Mouse (Mus musculus): ENCODE data around the gene Gm29609. TPM values are rescaled to one million over a fixed set of nuclear protein-coding genes. Genes with fewer than 3 reads are reported as not detected.
A peak's percentile ranks its signal among the peaks of the same experiment; 100 is the strongest.

Gene Gm29609
- polyA plus RNA-seq, 1 experiment, result 3.9 TPM

- Histone ChIP-seq H3K27ac (ENCODE audit: insufficient read depth, low read length) (peak within 1 kb of the TSS; percentile 48), H3K4me1 (ENCODE audit: control insufficient read depth, insufficient read depth, low read length) (peaks cover 7% of the 10 kb centered on the region), H3K27me3 (ENCODE audit: control insufficient read depth, insufficient read depth, low read length) (no peaks in the 10 kb centered on the region), H3K4me3 (replicated peaks; ENCODE audit: insufficient read depth, low read depth, low read length) (peak within 1 kb of the TSS; percentile 81)
- DNase-seq, result peak; percentile 85 to 90
- WGBS, result under 1% methylated on average over 19 of the region's 19 CpGs
- TF ChIP-seq CTCF (IDR thresholded peaks at IDR 0.05; ENCODE audit: borderline replicate concordance, insufficient read depth, low read depth, low read length), result no peak
- peak; percentile 78; the same call in 1 of the 2 replicates for TF ChIP-seq POLR2A (IDR thresholded peaks at IDR 0.05; ENCODE audit: borderline replicate concordance, insufficient read depth, low read length)
These were observed 25.6 kb downstream of the Gm29609 start, which contains the start of gene Mpv17 for GRCm38 (mm10) chr5:31154152-31154553. Mpv17 (minus strand) TSS chr5:31154251.

GRCm38 (mm10) chr5:31153516-31154151 lies 26.1 kb downstream of the Gm29609 start:
- H3K4me1 ChIP-seq (ENCODE audit: control insufficient read depth, insufficient read depth, low read length), result peaks cover 7% of the 10 kb centered on the region
- 15% methylated on average over 6 of the region's 6 CpGs for WGBS
- DNase-seq, result no peak
- H3K27me3 ChIP-seq (ENCODE audit: control insufficient read depth, insufficient read depth, low read length), result no peaks in the 10 kb centered on the region
- peak overlapping the region; percentile 37 for H3K27ac ChIP-seq (ENCODE audit: insufficient read depth, low read length)
- TF ChIP-seq CTCF (IDR thresholded peaks at IDR 0.05; ENCODE audit: borderline replicate concordance, insufficient read depth, low read depth, low read length) (no peak), POLR2A (IDR thresholded peaks at IDR 0.05; ENCODE audit: borderline replicate concordance, insufficient read depth, low read length) (no peak)
- peak overlapping the region; percentile 81 for H3K4me3 ChIP-seq (replicated peaks; ENCODE audit: insufficient read depth, low read depth, low read length)

- H3K27me3 ChIP-seq (ENCODE audit: control insufficient read depth, insufficient read depth, low read length), result no peaks in the 10 kb centered on the region
- H3K27ac ChIP-seq (ENCODE audit: insufficient read depth, low read length), result peak overlapping the region; percentile 68
- H3K4me3 ChIP-seq (replicated peaks; ENCODE audit: insufficient read depth, low read depth, low read length), result no peak overlapping the region
- H3K4me1 ChIP-seq (ENCODE audit: control insufficient read depth, insufficient read depth, low read length), result peaks cover 7% of the 10 kb centered on the region
- TF ChIP-seq POLR2A (IDR thresholded peaks at IDR 0.05; ENCODE audit: borderline replicate concordance, insufficient read depth, low read length) (no peak), CTCF (IDR thresholded peaks at IDR 0.05; ENCODE audit: borderline replicate concordance, insufficient read depth, low read depth, low read length) (peak; percentile 33; the same call in 1 of the 2 replicates)
- peak; percentile 69 to 87 for DNase-seq
- 12% methylated on average over 3 of the region's 3 CpGs for WGBS
These were observed 28.0 kb downstream of the Gm29609 start for GRCm38 (mm10) chr5:31151746-31152145.

GRCm38 (mm10) chr5:31149781-31150180 lies 29.9 kb downstream of the Gm29609 start:
- Histone ChIP-seq H3K4me3 (replicated peaks; ENCODE audit: insufficient read depth, low read depth, low read length) (no peak overlapping the region), H3K27me3 (ENCODE audit: control insufficient read depth, insufficient read depth, low read length) (no peaks in the 10 kb centered on the region), H3K27ac (ENCODE audit: insufficient read depth, low read length) (no peak overlapping the region), H3K4me1 (ENCODE audit: control insufficient read depth, insufficient read depth, low read length) (peaks cover 7% of the 10 kb centered on the region)
- whole genome bisulfite sequencing, result 47% methylated on average over 4 of the region's 4 CpGs
- DNase-seq, result peak in 1 of 2 experiments; percentile 38
- TF ChIP-seq POLR2A (IDR thresholded peaks at IDR 0.05; ENCODE audit: borderline replicate concordance, insufficient read depth, low read length) (no peak), CTCF (IDR thresholded peaks at IDR 0.05; ENCODE audit: borderline replicate concordance, insufficient read depth, low read depth, low read length) (no peak)

- no peak overlapping the region for H3K27ac ChIP-seq (ENCODE audit: insufficient read depth, low read length)
- no peaks in the 10 kb centered on the region for H3K4me1 ChIP-seq (ENCODE audit: control insufficient read depth, insufficient read depth, low read length)
- no peak overlapping the region for H3K4me3 ChIP-seq (replicated peaks; ENCODE audit: insufficient read depth, low read depth, low read length)
- H3K27me3 ChIP-seq (ENCODE audit: control insufficient read depth, insufficient read depth, low read length), result peaks cover 7% of the 10 kb centered on the region; the same call in 1 of the 2 replicates
- TF ChIP-seq CTCF (IDR thresholded peaks at IDR 0.05; ENCODE audit: borderline replicate concordance, insufficient read depth, low read depth, low read length) (no peak), POLR2A (IDR thresholded peaks at IDR 0.05; ENCODE audit: borderline replicate concordance, insufficient read depth, low read length) (no peak)
- 16% methylated on average over 9 of the region's 9 CpGs for WGBS
- DNase-seq, result no peak
These were observed 40.7 kb downstream of the Gm29609 start for GRCm38 (mm10) chr5:31138968-31139425.

GRCm38 (mm10) chr5:31138241-31138967 lies 41.3 kb downstream of the Gm29609 start, which contains the start of gene Ucn:
Ucn (minus strand) TSS chr5:31138829.
- H3K27ac ChIP-seq (ENCODE audit: insufficient read depth, low read length), result no peak within 1 kb of the TSS
- TF ChIP-seq CTCF (IDR thresholded peaks at IDR 0.05; ENCODE audit: borderline replicate concordance, insufficient read depth, low read depth, low read length), result no peak
- no peak for TF ChIP-seq POLR2A (IDR thresholded peaks at IDR 0.05; ENCODE audit: borderline replicate concordance, insufficient read depth, low read length)
- peak within 1 kb of the TSS; percentile 24 for H3K4me3 ChIP-seq (replicated peaks; ENCODE audit: insufficient read depth, low read depth, low read length)
- H3K27me3 ChIP-seq (ENCODE audit: control insufficient read depth, insufficient read depth, low read length), result peaks cover 7% of the 10 kb centered on the region; the same call in 1 of the 2 replicates
- under 1% methylated on average over 52 of the region's 52 CpGs for WGBS
- no peaks in the 10 kb centered on the region for H3K4me1 ChIP-seq (ENCODE audit: control insufficient read depth, insufficient read depth, low read length)
- DNase-seq, result no peak

GRCm38 (mm10) chr5:31137658-31138057 lies 42.1 kb downstream of the Gm29609 start:
- no peak overlapping the region for H3K27ac ChIP-seq (ENCODE audit: insufficient read depth, low read length)
- TF ChIP-seq CTCF (IDR thresholded peaks at IDR 0.05; ENCODE audit: borderline replicate concordance, insufficient read depth, low read depth, low read length), result no peak
- TF ChIP-seq POLR2A (IDR thresholded peaks at IDR 0.05; ENCODE audit: borderline replicate concordance, insufficient read depth, low read length), result no peak
- 1% methylated on average over 13 of the region's 13 CpGs for WGBS
- no peak for DNase-seq
- no peaks in the 10 kb centered on the region for H3K4me1 ChIP-seq (ENCODE audit: control insufficient read depth, insufficient read depth, low read length)
- no peak overlapping the region for H3K4me3 ChIP-seq (replicated peaks; ENCODE audit: insufficient read depth, low read depth, low read length)
- peaks cover 7% of the 10 kb centered on the region; the same call in 1 of the 2 replicates for H3K27me3 ChIP-seq (ENCODE audit: control insufficient read depth, insufficient read depth, low read length)

Data from cerebellum, adult 2 months (tissue).